Mouse (Mus musculus): ENCODE results near the gene Gm26992. TPM values are rescaled to one million over a fixed set of nuclear protein-coding genes. Genes with fewer than 3 reads are reported as not detected.

Gene Gm26992
- polyA plus RNA-seq, 1 experiment: 0.34 TPM

- Histone ChIP-seq H3K4me3 (replicated peaks; ENCODE audit: insufficient read depth, low read depth, low read length) (no peak overlapping the region), H3K4me1 (ENCODE audit: control insufficient read depth, insufficient read depth, low read length) (no peaks in the 10 kb centered on the region), H3K27me3 (ENCODE audit: control insufficient read depth, insufficient read depth, low read length) (no peaks in the 10 kb centered on the region), H3K27ac (ENCODE audit: insufficient read depth, low read length) (no peak overlapping the region)
- DNase-seq: no peak
- TF ChIP-seq POLR2A (IDR thresholded peaks at IDR 0.05; ENCODE audit: borderline replicate concordance, insufficient read depth, low read length): no peak
- no peak for TF ChIP-seq CTCF (IDR thresholded peaks at IDR 0.05; ENCODE audit: borderline replicate concordance, insufficient read depth, low read depth, low read length)
- 73% methylated on average over 2 of the region's 2 CpGs for WGBS
These were observed 69.0 kb downstream of the Gm26992 start for GRCm38 (mm10) chrX:103490853-103491252.

- 27% methylated on average over 10 of the region's 10 CpGs for WGBS
- peak; percentile 14 to 34 for DNase-seq
- TF ChIP-seq POLR2A (IDR thresholded peaks at IDR 0.05; ENCODE audit: borderline replicate concordance, insufficient read depth, low read length) (no peak), CTCF (IDR thresholded peaks at IDR 0.05; ENCODE audit: borderline replicate concordance, insufficient read depth, low read depth, low read length) (no peak)
These were observed 70.8 kb downstream of the Gm26992 start for GRCm38 (mm10) chrX:103492398-103493256.

GRCm38 (mm10) chrX:103493351-103494173, 71.8 kb downstream of the Gm26992 start:
- no peak for TF ChIP-seq CTCF (IDR thresholded peaks at IDR 0.05; ENCODE audit: borderline replicate concordance, insufficient read depth, low read depth, low read length)
- TF ChIP-seq POLR2A (IDR thresholded peaks at IDR 0.05; ENCODE audit: borderline replicate concordance, insufficient read depth, low read length): peak; percentile 53; the same call in 1 of the 2 replicates
- H3K4me1 ChIP-seq (ENCODE audit: control insufficient read depth, insufficient read depth, low read length): no peaks in the 10 kb centered on the region
- H3K27me3 ChIP-seq (ENCODE audit: control insufficient read depth, insufficient read depth, low read length): no peaks in the 10 kb centered on the region
- peak; percentile 81 to 84 for DNase-seq
- peak overlapping the region; percentile 94 for H3K27ac ChIP-seq (ENCODE audit: insufficient read depth, low read length)
- WGBS: under 1% methylated on average over 46 of the region's 55 CpGs
- H3K4me3 ChIP-seq (replicated peaks; ENCODE audit: insufficient read depth, low read depth, low read length): peak overlapping the region; percentile 96

More at GRCm38 (mm10) chrX:103492398-103493256, 70.8 kb downstream of the Gm26992 start:
- peak overlapping the region; percentile 49 for H3K4me3 ChIP-seq (replicated peaks; ENCODE audit: insufficient read depth, low read depth, low read length)
- H3K27ac ChIP-seq (ENCODE audit: insufficient read depth, low read length): peak overlapping the region; percentile 65; the same call in 1 of the 2 replicates
- H3K27me3 ChIP-seq (ENCODE audit: control insufficient read depth, insufficient read depth, low read length): no peaks in the 10 kb centered on the region
- H3K4me1 ChIP-seq (ENCODE audit: control insufficient read depth, insufficient read depth, low read length): no peaks in the 10 kb centered on the region

GRCm38 (mm10) chrX:103499374-103499773, 77.6 kb downstream of the Gm26992 start:
- no peak for TF ChIP-seq POLR2A (IDR thresholded peaks at IDR 0.05; ENCODE audit: borderline replicate concordance, insufficient read depth, low read length)
- TF ChIP-seq CTCF (IDR thresholded peaks at IDR 0.05; ENCODE audit: borderline replicate concordance, insufficient read depth, low read depth, low read length): no peak
- Histone ChIP-seq H3K27me3 (ENCODE audit: control insufficient read depth, insufficient read depth, low read length) (no peaks in the 10 kb centered on the region), H3K4me1 (ENCODE audit: control insufficient read depth, insufficient read depth, low read length) (no peaks in the 10 kb centered on the region; the same call in 1 of the 2 replicates), H3K27ac (ENCODE audit: insufficient read depth, low read length) (no peak overlapping the region), H3K4me3 (replicated peaks; ENCODE audit: insufficient read depth, low read depth, low read length) (no peak overlapping the region)
- DNase-seq: no peak
- WGBS: 69% methylated on average over 3 of the region's 3 CpGs

- TF ChIP-seq POLR2A (IDR thresholded peaks at IDR 0.05; ENCODE audit: borderline replicate concordance, insufficient read depth, low read length) (no peak), CTCF (IDR thresholded peaks at IDR 0.05; ENCODE audit: borderline replicate concordance, insufficient read depth, low read depth, low read length) (no peak)
- no peak overlapping the region for H3K27ac ChIP-seq (ENCODE audit: insufficient read depth, low read length)
- WGBS: 96% methylated on average over 2 of the region's 2 CpGs
- no peaks in the 10 kb centered on the region for H3K27me3 ChIP-seq (ENCODE audit: control insufficient read depth, insufficient read depth, low read length)
- no peak for DNase-seq
- no peaks in the 10 kb centered on the region; the same call in 1 of the 2 replicates for H3K4me1 ChIP-seq (ENCODE audit: control insufficient read depth, insufficient read depth, low read length)
- no peak overlapping the region for H3K4me3 ChIP-seq (replicated peaks; ENCODE audit: insufficient read depth, low read depth, low read length)
These were observed 78.3 kb downstream of the Gm26992 start for GRCm38 (mm10) chrX:103500137-103500536.

GRCm38 (mm10) chrX:103508218-103508617, 86.4 kb downstream of the Gm26992 start:
- H3K4me1 ChIP-seq (ENCODE audit: control insufficient read depth, insufficient read depth, low read length): no peaks in the 10 kb centered on the region
- WGBS: 94% methylated on average over 4 of the region's 4 CpGs
- TF ChIP-seq POLR2A (IDR thresholded peaks at IDR 0.05; ENCODE audit: borderline replicate concordance, insufficient read depth, low read length): no peak
- no peak for TF ChIP-seq CTCF (IDR thresholded peaks at IDR 0.05; ENCODE audit: borderline replicate concordance, insufficient read depth, low read depth, low read length)

GRCm38 (mm10) chrX:103509168-103510019, 87.6 kb downstream of the Gm26992 start:
- DNase-seq: no peak
- H3K27ac ChIP-seq (ENCODE audit: insufficient read depth, low read length): no peak overlapping the region
- TF ChIP-seq CTCF (IDR thresholded peaks at IDR 0.05; ENCODE audit: borderline replicate concordance, insufficient read depth, low read depth, low read length): no peak
- TF ChIP-seq POLR2A (IDR thresholded peaks at IDR 0.05; ENCODE audit: borderline replicate concordance, insufficient read depth, low read length): no peak
- no peak overlapping the region for H3K4me3 ChIP-seq (replicated peaks; ENCODE audit: insufficient read depth, low read depth, low read length)
- no peaks in the 10 kb centered on the region for H3K4me1 ChIP-seq (ENCODE audit: control insufficient read depth, insufficient read depth, low read length)
- WGBS: 92% methylated on average over 8 of the region's 8 CpGs
- H3K27me3 ChIP-seq (ENCODE audit: control insufficient read depth, insufficient read depth, low read length): no peaks in the 10 kb centered on the region

More at GRCm38 (mm10) chrX:103508218-103508617, 86.4 kb downstream of the Gm26992 start:
- Histone ChIP-seq H3K27ac (ENCODE audit: insufficient read depth, low read length) (no peak overlapping the region), H3K4me3 (replicated peaks; ENCODE audit: insufficient read depth, low read depth, low read length) (no peak overlapping the region), H3K27me3 (ENCODE audit: control insufficient read depth, insufficient read depth, low read length) (no peaks in the 10 kb centered on the region)
- DNase-seq: no peak

Measured in cerebellum, adult 2 months (tissue).